Mouse (Mus musculus) liver, embryonic 11.5 days (tissue): ENCODE measurements at regions not wholly inside any gene's neighbourhood (a gene's known extent, or its start where the extent isn't known, plus 50 kb on each side); places are given as distances from the start of the nearest gene placed in this dataset.

ENCODE experiments used
- ATAC-seq: fragments of 200-750 bp; cut with Nextera tagmentation; replicated peaks from 2 replicates; pipeline ENCODE4 v1.8.0; 2017; ENCODE audit warnings: moderate number of reproducible peaks, mild to moderate bottlenecking, moderate TSS enrichment, moderate library complexity; ENCODE audit not compliant: low FRiP score
- DNase-seq: peaks from one replicate; pipeline ENCODE4 v3.0.0-alpha.2; 2017; ENCODE audit warnings: low spot score
- H3K27ac ChIP-seq: fragments of 300-500 bp; sonication (generic); 2 replicates; pipeline ENCODE4 v1.5.1; 2014; ENCODE audit warnings: mild to moderate bottlenecking, low read depth, low read length, control low read depth
- H3K27me3 ChIP-seq: fragments of 300-500 bp; sonication (generic); replicated peaks from 2 replicates; pipeline ENCODE4 v1.6.1; 2014; ENCODE audit warnings: low read length, mixed read lengths; ENCODE audit not compliant: control insufficient read depth, insufficient read depth
- H3K36me3 ChIP-seq: fragments of 300-500 bp; sonication (generic); 2 replicates; pipeline ENCODE4 v1.6.1; 2014; ENCODE audit warnings: mild to moderate bottlenecking, low read length, moderate library complexity, mixed read lengths; ENCODE audit not compliant: control insufficient read depth, insufficient read depth
- H3K4me1 ChIP-seq: fragments of 300-500 bp; sonication (generic); replicated peaks from 2 replicates; pipeline ENCODE4 v1.6.1; 2014; ENCODE audit warnings: low read length, mixed read lengths; ENCODE audit not compliant: control insufficient read depth, insufficient read depth
- H3K4me2 ChIP-seq: fragments of 300-500 bp; sonication (generic); 2 replicates; pipeline ENCODE4 v1.6.1; 2014; ENCODE audit warnings: mild to moderate bottlenecking, control low read depth, moderate library complexity
- H3K4me3 ChIP-seq: fragments of 300-500 bp; sonication (generic); 2 replicates; pipeline ENCODE4 v1.5.1; 2014; ENCODE audit warnings: low read depth, low read length, control low read depth
- H3K9ac ChIP-seq: fragments of 300-500 bp; sonication (generic); 2 replicates; pipeline ENCODE4 v1.6.1; 2014; ENCODE audit warnings: low read depth, low read length, control low read depth
- H3K9me3 ChIP-seq: fragments of 300-500 bp; sonication (generic); 2 replicates; pipeline ENCODE4 v1.6.1; 2016; ENCODE audit warnings: low read length, inconsistent platforms, mixed read lengths; ENCODE audit not compliant: control insufficient read depth
- WGBS: fragments of 180-500 bp; shearing (Covaris S2); extraction: QIAGEN DNeasy Blood & Tissue Kit; methylation state at CpG from one replicate; pipeline ENCODE4 v1.1.7; 2014; 5-methylcytosine and 5-hydroxymethylcytosine counted together

DNA sequence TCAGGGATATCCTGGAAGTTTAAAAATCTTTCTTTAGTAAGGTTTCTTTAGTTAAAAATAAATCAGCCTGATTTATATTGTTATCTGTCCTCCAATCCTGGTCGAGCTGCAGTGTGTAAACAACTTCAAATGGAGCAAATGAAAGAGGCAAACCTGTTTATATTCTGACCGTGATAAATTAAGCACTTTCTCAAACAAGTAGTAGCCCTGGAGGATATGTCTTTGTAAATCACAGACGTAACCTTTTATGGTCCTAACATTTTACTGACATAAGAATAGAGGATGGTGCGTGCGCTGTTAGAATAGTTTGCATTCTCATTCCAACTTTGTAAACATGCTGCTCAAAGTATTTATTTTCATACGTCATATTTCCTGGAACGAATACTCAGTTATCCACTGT, 113.3 kb upstream of the Itga4 start:
- Histone ChIP-seq H3K27ac (no peak overlapping the region), H3K9me3 (no peaks in the 10 kb centered on the region), H3K36me3 (no peaks in the 10 kb centered on the region), H3K4me3 (no peak overlapping the region), H3K27me3 (no peaks in the 10 kb centered on the region), H3K4me2 (no peak overlapping the region), H3K9ac (no peak overlapping the region), H3K4me1 (no peaks in the 10 kb centered on the region)
- 68% methylated on average over 7 of the region's 7 CpGs for WGBS
- ATAC-seq (no peak), DNase-seq (no peak)

DNA sequence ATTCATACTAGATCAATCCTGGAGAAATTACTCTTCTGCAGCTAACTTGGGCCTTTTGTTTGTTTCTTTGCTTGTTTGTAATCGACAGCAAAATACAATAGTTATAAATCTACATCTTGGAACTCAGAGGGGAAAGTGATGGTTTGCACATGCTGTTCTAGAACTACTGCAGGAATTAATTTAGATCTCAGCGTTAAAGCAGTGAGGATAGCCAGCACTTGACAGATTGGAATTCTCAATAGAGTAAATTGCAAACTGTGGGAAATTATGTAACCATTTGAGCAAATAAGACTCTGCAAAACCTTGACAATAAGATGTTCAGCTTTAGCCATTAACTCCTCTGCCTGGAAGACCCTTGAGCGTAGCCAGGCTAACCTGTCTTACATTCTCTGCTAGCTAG, 112.0 kb upstream of the Itga4 start:
- no peaks in the 10 kb centered on the region for H3K4me1 ChIP-seq
- H3K4me2 ChIP-seq: no peak overlapping the region
- H3K27me3 ChIP-seq: no peaks in the 10 kb centered on the region
- H3K4me3 ChIP-seq: no peak overlapping the region
- no peak overlapping the region for H3K27ac ChIP-seq
- 82% methylated on average over 3 of the region's 3 CpGs for WGBS
- DNase-seq: no peak
- H3K36me3 ChIP-seq: no peaks in the 10 kb centered on the region
- H3K9me3 ChIP-seq: no peaks in the 10 kb centered on the region
- no peak for ATAC-seq
- no peak overlapping the region for H3K9ac ChIP-seq

GRCm38 (mm10) chr2:79145897-79146296, 109.3 kb upstream of the Itga4 start:
- DNase-seq (no peak), ATAC-seq (no peak)
- Histone ChIP-seq H3K9me3 (no peaks in the 10 kb centered on the region), H3K9ac (no peak overlapping the region), H3K4me2 (no peak overlapping the region), H3K27ac (no peak overlapping the region), H3K36me3 (no peaks in the 10 kb centered on the region), H3K4me1 (no peaks in the 10 kb centered on the region), H3K4me3 (no peak overlapping the region), H3K27me3 (no peaks in the 10 kb centered on the region)
- 68% methylated on average over 1 of the region's 1 CpGs for WGBS

DNA sequence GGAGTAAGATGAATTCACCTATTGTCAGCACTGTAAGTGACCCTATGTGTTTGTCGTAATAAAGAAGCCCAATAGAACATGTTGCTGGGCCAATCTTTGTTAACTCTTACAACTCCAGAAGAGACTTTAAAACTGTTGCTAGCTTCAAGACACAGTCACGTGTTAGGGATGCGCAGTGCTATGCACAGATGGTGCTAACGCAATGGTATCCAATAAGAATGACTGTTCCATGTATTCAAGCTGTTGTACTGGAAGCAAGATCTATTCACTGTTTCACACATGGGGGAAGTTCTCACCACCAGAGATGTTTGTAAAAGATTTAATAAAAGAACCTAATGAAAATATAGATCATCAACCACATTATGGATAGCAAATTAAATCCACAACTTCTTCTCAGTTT, 108.7 kb upstream of the Itga4 start:
- no peak overlapping the region for H3K4me2 ChIP-seq
- H3K27ac ChIP-seq: no peak overlapping the region
- H3K36me3 ChIP-seq: no peaks in the 10 kb centered on the region
- H3K4me1 ChIP-seq: no peaks in the 10 kb centered on the region
- no peak overlapping the region for H3K4me3 ChIP-seq
- no peaks in the 10 kb centered on the region for H3K9me3 ChIP-seq
- ATAC-seq (no peak), DNase-seq (no peak)
- no peak overlapping the region for H3K9ac ChIP-seq
- H3K27me3 ChIP-seq: no peaks in the 10 kb centered on the region
- WGBS: 88% methylated on average over 4 of the region's 4 CpGs

DNA sequence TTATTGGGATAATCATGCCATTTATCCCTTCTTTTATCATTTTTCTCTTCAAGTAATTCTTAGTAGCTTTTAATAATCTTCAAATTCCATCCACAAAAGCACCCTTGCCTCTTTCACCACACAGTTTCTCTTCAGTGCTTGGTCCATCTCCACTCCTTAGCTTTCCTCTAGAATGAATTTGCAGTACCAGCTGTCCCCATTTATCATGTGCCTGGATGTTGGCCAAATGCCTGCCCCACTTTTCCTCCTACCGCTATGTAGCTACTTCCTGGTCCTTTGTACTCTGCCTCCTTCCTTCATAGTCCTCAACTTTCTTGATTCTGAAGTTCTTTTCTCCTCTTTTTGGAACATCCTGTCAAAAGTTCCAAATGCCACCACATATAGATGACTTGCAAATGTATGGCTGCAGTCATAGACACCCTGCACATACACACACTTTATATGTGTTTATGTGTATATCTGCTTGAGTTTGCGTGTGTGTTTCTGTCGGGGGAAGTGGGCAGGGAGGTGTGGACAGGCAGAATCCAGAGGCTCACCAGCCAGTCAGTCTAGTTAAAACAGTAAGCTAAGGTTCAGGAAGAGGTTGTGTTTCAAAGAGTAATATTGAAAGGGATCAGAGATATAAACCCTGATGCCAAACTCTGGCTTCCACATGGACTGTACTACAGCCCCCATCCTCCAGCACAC, 106.1 kb upstream of the Itga4 start:
- WGBS: 76% methylated on average over 3 of the region's 3 CpGs
- H3K36me3 ChIP-seq: no peaks in the 10 kb centered on the region
- H3K4me1 ChIP-seq: no peaks in the 10 kb centered on the region
- no peaks in the 10 kb centered on the region for H3K27me3 ChIP-seq
- H3K4me2 ChIP-seq: no peak overlapping the region
- ATAC-seq: no peak
- no peak for DNase-seq
- H3K4me3 ChIP-seq: no peak overlapping the region
- no peak overlapping the region for H3K9ac ChIP-seq
- H3K27ac ChIP-seq: no peak overlapping the region
- H3K9me3 ChIP-seq: no peaks in the 10 kb centered on the region

DNA sequence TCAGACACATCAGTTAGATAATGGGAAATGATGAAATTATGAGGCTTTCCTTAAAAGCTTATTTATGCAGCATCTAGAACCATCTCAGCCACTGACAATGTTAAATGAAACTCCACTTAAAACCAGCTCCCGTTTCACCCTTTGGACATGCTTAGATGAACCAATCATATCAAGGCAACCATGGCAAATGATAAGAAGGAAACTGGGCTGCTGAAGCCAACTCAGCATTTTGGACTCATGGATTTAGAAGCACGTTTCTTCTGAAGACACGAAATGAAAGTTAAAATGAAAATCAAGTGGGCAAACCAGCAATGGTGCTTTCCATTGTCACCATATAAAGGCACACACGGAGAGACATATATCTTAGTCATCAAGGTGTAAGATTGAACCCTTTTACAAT, 103.6 kb upstream of the Itga4 start:
- H3K4me3 ChIP-seq: no peak overlapping the region
- ATAC-seq (no peak), DNase-seq (no peak)
- no peaks in the 10 kb centered on the region for H3K9me3 ChIP-seq
- no peak overlapping the region for H3K9ac ChIP-seq
- H3K27me3 ChIP-seq: no peaks in the 10 kb centered on the region
- H3K4me2 ChIP-seq: no peak overlapping the region
- no peaks in the 10 kb centered on the region for H3K36me3 ChIP-seq
- no peaks in the 10 kb centered on the region for H3K4me1 ChIP-seq
- no peak overlapping the region for H3K27ac ChIP-seq
- WGBS: 69% methylated on average over 4 of the region's 4 CpGs

GRCm38 (mm10) chr2:79152031-79152694, 103.1 kb upstream of the Itga4 start:
- H3K9ac ChIP-seq: no peak overlapping the region
- H3K36me3 ChIP-seq: no peaks in the 10 kb centered on the region
- H3K9me3 ChIP-seq: no peaks in the 10 kb centered on the region
- H3K4me3 ChIP-seq: no peak overlapping the region
- no peak overlapping the region for H3K27ac ChIP-seq
- no peak overlapping the region for H3K4me2 ChIP-seq
- DNase-seq: no peak
- 72% methylated on average over 6 of the region's 6 CpGs for WGBS
- no peak for ATAC-seq
- H3K27me3 ChIP-seq: no peaks in the 10 kb centered on the region
- no peaks in the 10 kb centered on the region for H3K4me1 ChIP-seq

DNA sequence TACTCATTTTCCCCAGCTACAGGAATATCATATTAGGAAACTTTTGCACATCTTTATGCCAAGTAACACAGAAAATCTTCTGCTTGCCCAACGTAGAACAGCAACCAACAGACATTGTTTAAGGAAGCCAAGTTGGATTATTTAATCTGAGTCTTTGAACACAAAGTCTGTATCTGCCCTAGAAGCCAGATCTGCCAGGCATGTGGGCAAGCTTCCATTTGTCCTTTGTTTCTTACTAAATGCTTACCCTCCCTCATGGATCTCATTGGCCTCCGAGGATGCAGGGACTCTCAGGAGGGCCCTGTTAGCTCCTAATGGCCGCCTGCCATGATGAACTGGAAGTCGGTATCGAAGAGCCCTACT, 102.5 kb upstream of the Itga4 start:
- no peaks in the 10 kb centered on the region for H3K36me3 ChIP-seq
- no peaks in the 10 kb centered on the region for H3K9me3 ChIP-seq
- H3K27me3 ChIP-seq: no peaks in the 10 kb centered on the region
- no peak overlapping the region for H3K9ac ChIP-seq
- H3K4me2 ChIP-seq: no peak overlapping the region
- no peak overlapping the region for H3K4me3 ChIP-seq
- DNase-seq (no peak), ATAC-seq (no peak)
- H3K4me1 ChIP-seq: no peaks in the 10 kb centered on the region
- 86% methylated on average over 5 of the region's 5 CpGs for WGBS
- no peak overlapping the region for H3K27ac ChIP-seq

GRCm38 (mm10) chr2:79153070-79153469, 102.2 kb upstream of the Itga4 start:
- no peaks in the 10 kb centered on the region for H3K9me3 ChIP-seq
- no peak overlapping the region for H3K4me3 ChIP-seq
- H3K9ac ChIP-seq: no peak overlapping the region
- WGBS: 70% methylated on average over 4 of the region's 4 CpGs
- H3K27ac ChIP-seq: no peak overlapping the region
- ATAC-seq (no peak), DNase-seq (no peak)
- no peaks in the 10 kb centered on the region for H3K4me1 ChIP-seq
- no peaks in the 10 kb centered on the region for H3K27me3 ChIP-seq
- no peak overlapping the region for H3K4me2 ChIP-seq
- no peaks in the 10 kb centered on the region for H3K36me3 ChIP-seq
